Mouse (Mus musculus) stomach, embryonic 15.5 days (tissue): ENCODE measurements at regions not wholly inside any gene's neighbourhood (a gene's known extent, or its start where the extent isn't known, plus 50 kb on each side); places are given as distances from the start of the nearest gene placed in this dataset.

Source experiments
- ATAC-seq: fragments of 200-750 bp; cut with Nextera tagmentation; 2 replicates; pipeline ENCODE4 v1.8.0; 2017; ENCODE audit warnings: low read depth, moderate number of reproducible peaks, moderate TSS enrichment; ENCODE audit not compliant: insufficient read depth, low FRiP score
- H3K27ac ChIP-seq: fragments of 300-500 bp; sonication (generic); 2 replicates; pipeline ENCODE4 v1.5.1; 2015; ENCODE audit warnings: mild to moderate bottlenecking, inconsistent platforms
- H3K27me3 ChIP-seq: fragments of 300-500 bp; sonication (generic); replicated peaks from 2 replicates; pipeline ENCODE4 v1.6.1; 2015; ENCODE audit warnings: inconsistent platforms
- H3K36me3 ChIP-seq: fragments of 300-500 bp; sonication (generic); 2 replicates; pipeline ENCODE4 v1.6.1; 2015; ENCODE audit warnings: inconsistent platforms
- H3K4me1 ChIP-seq: fragments of 300-500 bp; sonication (generic); 2 replicates; pipeline ENCODE4 v1.6.1; 2015; ENCODE audit warnings: inconsistent platforms
- H3K4me2 ChIP-seq: fragments of 300-500 bp; sonication (generic); 2 replicates; pipeline ENCODE4 v1.6.1; 2015; ENCODE audit warnings: mild to moderate bottlenecking, inconsistent platforms
- H3K4me3 ChIP-seq: fragments of 300-500 bp; sonication (generic); replicated peaks from 2 replicates; pipeline ENCODE4 v1.5.1; 2015; ENCODE audit warnings: inconsistent platforms
- H3K9ac ChIP-seq: fragments of 300-500 bp; sonication (generic); 2 replicates; pipeline ENCODE4 v1.6.1; 2015; ENCODE audit warnings: inconsistent platforms
- H3K9me3 ChIP-seq: fragments of 300-500 bp; sonication (generic); 2 replicates; pipeline ENCODE4 v1.6.1; 2016; ENCODE audit warnings: inconsistent platforms
- WGBS: fragments of 180-500 bp; shearing (Covaris S2); methylation state at CpG from one replicate; pipeline ENCODE4 v1.1.7; 2015; 5-methylcytosine and 5-hydroxymethylcytosine counted together

- Histone ChIP-seq H3K36me3 (no peaks in the 10 kb centered on the region), H3K9ac (no peak overlapping the region), H3K9me3 (no peaks in the 10 kb centered on the region), H3K4me3 (no peak overlapping the region), H3K27ac (no peak overlapping the region), H3K4me1 (no peaks in the 10 kb centered on the region), H3K4me2 (no peak overlapping the region), H3K27me3 (no peaks in the 10 kb centered on the region)
- no peak for ATAC-seq
- WGBS, result 64% methylated on average over 9 of the region's 9 CpGs
Measured at GRCm38 (mm10) chr9:104496220-104496619, 50.9 kb upstream of the Cpne4 start.

- H3K27me3 ChIP-seq, result no peaks in the 10 kb centered on the region
- H3K9ac ChIP-seq, result no peak overlapping the region
- H3K27ac ChIP-seq, result no peak overlapping the region
- H3K9me3 ChIP-seq, result no peaks in the 10 kb centered on the region
- no peaks in the 10 kb centered on the region for H3K4me1 ChIP-seq
- H3K4me3 ChIP-seq, result no peak overlapping the region
- ATAC-seq, result no peak
- H3K36me3 ChIP-seq, result no peaks in the 10 kb centered on the region
- no peak overlapping the region for H3K4me2 ChIP-seq
Measured at GRCm38 (mm10) chr9:104490696-104491095, 56.4 kb upstream of the Cpne4 start.

GRCm38 (mm10) chr9:104489383-104489782 lies 57.7 kb upstream of the Cpne4 start:
- H3K36me3 ChIP-seq, result no peaks in the 10 kb centered on the region
- H3K9ac ChIP-seq, result no peak overlapping the region
- H3K27ac ChIP-seq, result no peak overlapping the region
- H3K4me2 ChIP-seq, result no peak overlapping the region
- H3K4me1 ChIP-seq, result no peaks in the 10 kb centered on the region
- H3K27me3 ChIP-seq, result no peaks in the 10 kb centered on the region
- 42% methylated on average over 6 of the region's 6 CpGs for WGBS
- no peak overlapping the region for H3K4me3 ChIP-seq
- no peaks in the 10 kb centered on the region for H3K9me3 ChIP-seq
- no peak for ATAC-seq

GRCm38 (mm10) chr9:104482440-104482839 lies 64.6 kb upstream of the Cpne4 start:
- 54% methylated on average over 5 of the region's 5 CpGs for WGBS
- no peaks in the 10 kb centered on the region for H3K36me3 ChIP-seq
- H3K9me3 ChIP-seq, result no peaks in the 10 kb centered on the region
- H3K4me2 ChIP-seq, result no peak overlapping the region
- H3K27ac ChIP-seq, result no peak overlapping the region
- no peak overlapping the region for H3K9ac ChIP-seq
- H3K27me3 ChIP-seq, result no peaks in the 10 kb centered on the region
- H3K4me1 ChIP-seq, result no peaks in the 10 kb centered on the region
- no peak for ATAC-seq
- H3K4me3 ChIP-seq, result no peak overlapping the region

- H3K9me3 ChIP-seq, result no peaks in the 10 kb centered on the region
- 67% methylated on average over 1 of the region's 1 CpGs for WGBS
- no peak overlapping the region for H3K27ac ChIP-seq
- no peak overlapping the region for H3K4me2 ChIP-seq
- no peak overlapping the region for H3K9ac ChIP-seq
- no peaks in the 10 kb centered on the region for H3K27me3 ChIP-seq
- no peaks in the 10 kb centered on the region for H3K4me1 ChIP-seq
- no peak overlapping the region for H3K4me3 ChIP-seq
- H3K36me3 ChIP-seq, result no peaks in the 10 kb centered on the region
- ATAC-seq, result no peak; the same call in 1 of the 2 replicates
Measured at GRCm38 (mm10) chr9:104480683-104481082, 66.4 kb upstream of the Cpne4 start.

GRCm38 (mm10) chr9:104474831-104475230 lies 72.3 kb upstream of the Cpne4 start:
- no peaks in the 10 kb centered on the region for H3K9me3 ChIP-seq
- no peaks in the 10 kb centered on the region for H3K27me3 ChIP-seq
- H3K4me3 ChIP-seq, result no peak overlapping the region
- ATAC-seq, result no peak
- WGBS, result 52% methylated on average over 4 of the region's 4 CpGs
- H3K9ac ChIP-seq, result no peak overlapping the region
- H3K27ac ChIP-seq, result no peak overlapping the region
- no peak overlapping the region for H3K4me2 ChIP-seq
- H3K36me3 ChIP-seq, result no peaks in the 10 kb centered on the region
- H3K4me1 ChIP-seq, result no peaks in the 10 kb centered on the region

- no peak for ATAC-seq
- Histone ChIP-seq H3K4me3 (no peak overlapping the region), H3K4me1 (no peaks in the 10 kb centered on the region), H3K4me2 (no peak overlapping the region), H3K27me3 (no peaks in the 10 kb centered on the region), H3K9me3 (no peaks in the 10 kb centered on the region), H3K36me3 (no peaks in the 10 kb centered on the region), H3K9ac (no peak overlapping the region), H3K27ac (no peak overlapping the region)
- WGBS, result 74% methylated on average over 1 of the region's 1 CpGs
Measured at GRCm38 (mm10) chr9:104467238-104467637, 79.8 kb upstream of the Cpne4 start.

- H3K27me3 ChIP-seq, result no peaks in the 10 kb centered on the region
- H3K9ac ChIP-seq, result no peak overlapping the region
- no peaks in the 10 kb centered on the region for H3K36me3 ChIP-seq
- H3K4me2 ChIP-seq, result no peak overlapping the region
- ATAC-seq, result no peak
- no peaks in the 10 kb centered on the region for H3K9me3 ChIP-seq
- 77% methylated on average over 4 of the region's 4 CpGs for WGBS
- no peak overlapping the region for H3K27ac ChIP-seq
- H3K4me3 ChIP-seq, result no peak overlapping the region
- no peaks in the 10 kb centered on the region for H3K4me1 ChIP-seq
Measured at GRCm38 (mm10) chr9:104463701-104464100, 83.4 kb upstream of the Cpne4 start.

- ATAC-seq, result no peak
- no peaks in the 10 kb centered on the region for H3K4me1 ChIP-seq
- H3K27me3 ChIP-seq, result no peaks in the 10 kb centered on the region
- H3K9me3 ChIP-seq, result no peaks in the 10 kb centered on the region
- H3K36me3 ChIP-seq, result no peaks in the 10 kb centered on the region
- no peak overlapping the region for H3K9ac ChIP-seq
- H3K27ac ChIP-seq, result no peak overlapping the region
- no peak overlapping the region for H3K4me2 ChIP-seq
- no peak overlapping the region for H3K4me3 ChIP-seq
Measured at GRCm38 (mm10) chr9:104460133-104460532, 87.0 kb upstream of the Cpne4 start.

GRCm38 (mm10) chr9:104457635-104458034 lies 89.5 kb upstream of the Cpne4 start:
- ATAC-seq, result no peak
- Histone ChIP-seq H3K4me2 (no peak overlapping the region), H3K27ac (no peak overlapping the region), H3K9me3 (no peaks in the 10 kb centered on the region), H3K4me1 (no peaks in the 10 kb centered on the region), H3K4me3 (no peak overlapping the region), H3K36me3 (no peaks in the 10 kb centered on the region), H3K9ac (no peak overlapping the region), H3K27me3 (no peaks in the 10 kb centered on the region)
- WGBS, result 34% methylated on average over 4 of the region's 4 CpGs

GRCm38 (mm10) chr9:104448577-104449165 lies 98.4 kb upstream of the Cpne4 start:
- H3K4me2 ChIP-seq, result no peak overlapping the region
- no peaks in the 10 kb centered on the region for H3K36me3 ChIP-seq
- WGBS, result 71% methylated on average over 8 of the region's 8 CpGs
- H3K4me1 ChIP-seq, result no peaks in the 10 kb centered on the region
- H3K27me3 ChIP-seq, result no peaks in the 10 kb centered on the region
- no peak for ATAC-seq
- no peak overlapping the region for H3K9ac ChIP-seq
- H3K4me3 ChIP-seq, result no peak overlapping the region
- H3K9me3 ChIP-seq, result no peaks in the 10 kb centered on the region
- H3K27ac ChIP-seq, result no peak overlapping the region

GRCm38 (mm10) chr9:104444906-104445305 lies 102.2 kb upstream of the Cpne4 start:
- no peak overlapping the region for H3K9ac ChIP-seq
- H3K36me3 ChIP-seq, result no peaks in the 10 kb centered on the region
- no peaks in the 10 kb centered on the region for H3K9me3 ChIP-seq
- H3K27me3 ChIP-seq, result no peaks in the 10 kb centered on the region
- no peak overlapping the region for H3K27ac ChIP-seq
- ATAC-seq, result no peak
- WGBS, result 51% methylated on average over 5 of the region's 5 CpGs
- H3K4me2 ChIP-seq, result no peak overlapping the region
- H3K4me3 ChIP-seq, result no peak overlapping the region
- H3K4me1 ChIP-seq, result no peaks in the 10 kb centered on the region

GRCm38 (mm10) chr9:104443236-104443635 lies 103.8 kb upstream of the Cpne4 start:
- Histone ChIP-seq H3K4me3 (no peak overlapping the region), H3K9me3 (no peaks in the 10 kb centered on the region), H3K36me3 (no peaks in the 10 kb centered on the region), H3K4me1 (no peaks in the 10 kb centered on the region), H3K9ac (no peak overlapping the region), H3K4me2 (no peak overlapping the region), H3K27me3 (no peaks in the 10 kb centered on the region), H3K27ac (no peak overlapping the region)
- ATAC-seq, result no peak
- 69% methylated on average over 7 of the region's 7 CpGs for WGBS
